Mouse (Mus musculus): ENCODE results near the gene Aqp8. TPM values are rescaled to one million over a fixed set of nuclear protein-coding genes. Genes with fewer than 3 reads are reported as not detected.

Gene Aqp8
- polyA plus RNA-seq (2017; shearing (Covaris generic)): not detected

DNA sequence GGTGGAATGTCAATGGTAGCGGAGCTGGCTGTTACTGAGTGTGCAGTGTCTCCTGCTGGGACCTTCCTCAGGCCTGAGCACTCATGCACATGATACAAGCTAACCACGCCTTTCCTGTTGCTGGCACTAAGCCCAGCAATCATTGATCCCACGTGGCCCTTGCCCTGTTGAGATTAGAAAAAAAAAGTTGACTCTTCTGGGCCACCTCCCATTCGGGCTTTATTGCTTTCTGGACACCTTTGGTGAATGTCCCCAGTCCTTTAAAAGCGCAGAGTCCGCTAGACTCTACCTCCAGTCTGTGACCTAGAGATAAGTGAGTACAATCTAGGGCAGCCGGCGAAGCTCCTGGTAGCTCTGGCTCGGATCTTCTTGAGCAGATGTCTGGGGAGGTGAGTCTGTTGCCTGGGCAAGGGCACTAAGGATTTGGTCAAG, at the start of gene Aqp8:
Gene Aqp8 (plus strand): TSS at position 222 of the 432 bp plus-strand sequence.
- no peak for ATAC-seq

DNA sequence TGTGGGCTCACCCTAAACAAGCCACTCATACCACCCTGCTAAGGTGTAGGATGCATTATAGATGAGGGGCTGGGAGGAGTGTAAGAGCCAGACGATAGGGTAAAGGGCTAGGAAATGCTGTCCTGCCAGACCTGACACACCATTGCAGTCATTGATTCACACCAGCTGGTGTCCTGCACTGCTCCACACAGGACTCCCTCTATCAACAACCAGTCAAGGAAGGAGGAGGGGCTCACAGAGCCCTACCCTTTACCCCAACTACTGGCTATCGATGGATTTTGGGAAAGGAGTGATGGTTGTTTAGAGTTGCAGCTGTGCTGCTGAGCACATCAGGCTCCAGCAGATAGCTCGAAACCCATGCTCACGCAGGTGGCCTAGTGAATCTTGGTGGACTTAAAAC, 45.3 kb upstream of the Aqp8 start:
- ATAC-seq: no peak

DNA sequence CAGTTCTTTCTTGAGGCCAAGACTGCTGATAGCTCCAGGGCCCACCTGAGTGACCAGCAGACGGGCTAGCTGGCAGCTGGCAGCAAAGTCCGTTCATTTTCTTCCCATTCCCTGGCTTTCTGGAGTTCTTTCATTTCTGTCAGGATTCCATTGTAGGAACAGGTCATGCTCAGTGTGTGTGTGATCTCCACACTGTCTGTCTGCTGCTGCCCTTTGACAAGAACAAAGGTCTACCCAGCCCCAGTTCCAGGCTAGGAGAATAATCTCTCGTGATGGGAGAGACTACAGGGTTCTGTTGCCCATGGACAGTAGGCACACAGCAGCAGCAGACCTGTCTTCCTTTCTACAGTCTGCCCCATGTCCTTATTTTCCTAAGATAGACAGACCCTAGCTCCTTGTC, 44.4 kb upstream of the Aqp8 start:
- no peak for ATAC-seq

DNA sequence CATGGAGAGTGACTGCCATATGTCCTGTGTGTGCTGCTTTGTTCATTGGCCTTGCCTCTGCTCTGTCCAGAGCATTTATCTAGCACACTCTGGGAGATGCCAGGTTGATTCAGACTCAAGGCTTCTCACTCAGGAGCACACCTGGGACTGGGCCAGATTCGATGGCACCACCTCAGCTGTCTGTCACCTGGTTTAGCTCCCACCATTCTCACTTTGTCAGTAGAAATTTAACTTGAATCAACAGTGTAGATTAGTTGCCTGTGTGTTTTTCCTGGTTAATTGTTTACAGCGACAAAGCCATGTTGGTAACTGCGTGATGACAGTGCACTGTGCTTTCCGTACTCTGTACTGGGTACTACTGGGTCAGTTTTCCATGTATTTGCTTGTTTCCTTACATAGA, 42.1 kb upstream of the Aqp8 start:
- no peak for ATAC-seq

DNA sequence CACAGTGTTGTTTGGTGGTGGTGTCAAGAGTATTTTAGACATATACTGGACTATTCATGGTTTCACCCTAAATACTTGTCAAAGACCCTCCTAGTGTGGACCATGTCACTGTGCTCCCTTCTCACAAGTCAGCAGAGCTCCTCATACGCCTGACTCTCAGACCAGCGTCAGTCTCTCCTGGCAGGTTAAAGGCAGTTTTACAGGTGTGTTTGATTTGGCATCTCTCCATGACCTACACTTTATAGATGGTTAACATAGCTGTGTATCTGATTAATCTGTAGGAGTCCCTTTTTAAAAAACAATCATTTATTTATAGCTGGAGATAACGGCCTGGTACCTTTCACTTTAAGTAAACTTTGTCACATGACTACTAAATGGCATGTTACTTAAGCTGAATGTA, 40.1 kb upstream of the Aqp8 start:
- no peak for ATAC-seq

DNA sequence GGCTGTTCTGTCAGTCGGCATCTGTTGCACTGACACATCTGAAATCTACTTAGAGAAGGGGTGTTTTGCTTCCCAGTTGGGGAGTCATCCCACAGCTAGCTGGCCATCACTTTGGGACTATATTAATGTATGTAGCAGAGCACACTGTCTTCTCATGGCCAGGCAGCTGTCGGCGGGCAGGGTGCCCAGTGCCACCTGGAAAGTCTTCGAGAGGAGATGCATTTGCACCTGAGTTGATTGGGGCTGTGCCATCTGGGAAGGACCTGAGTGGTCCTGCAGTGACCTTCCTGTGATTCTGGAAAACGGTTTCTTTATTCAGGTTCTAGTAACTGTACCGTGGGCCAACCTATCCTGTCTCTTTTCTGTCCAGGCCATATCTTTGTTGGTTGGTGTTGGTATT, 37.8 kb upstream of the Aqp8 start:
- no peak for ATAC-seq

DNA sequence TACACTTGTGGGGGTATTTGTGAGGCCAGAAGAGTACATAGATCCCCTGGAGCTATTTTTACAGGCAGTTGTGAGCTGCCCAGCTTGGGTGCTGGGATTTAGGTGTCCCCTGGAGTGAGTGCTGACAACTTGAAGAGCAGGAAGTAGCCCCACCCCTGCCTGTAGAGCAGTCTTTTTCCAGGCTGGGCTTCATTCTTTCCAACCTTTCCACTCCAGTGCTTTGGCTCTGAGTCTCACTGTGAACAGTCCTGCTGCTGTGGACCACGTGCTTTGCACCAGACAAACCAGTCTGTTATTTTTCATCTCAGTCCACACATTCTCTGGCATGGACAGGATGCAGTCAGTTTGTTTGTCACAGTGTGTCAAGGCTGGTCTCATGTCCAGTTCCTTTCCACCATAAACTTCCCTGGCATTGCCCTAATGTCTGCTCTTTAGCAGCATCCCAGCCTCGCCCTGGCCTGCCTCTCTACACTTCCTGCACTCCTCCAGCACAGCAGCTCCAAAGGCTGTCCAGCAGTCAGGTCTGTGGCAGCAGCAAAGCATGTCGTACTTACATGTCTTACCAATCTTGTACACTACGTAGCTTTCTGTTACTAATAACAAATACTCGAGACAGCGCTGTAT, 36.8 kb upstream of the Aqp8 start:
- no peak for ATAC-seq

DNA sequence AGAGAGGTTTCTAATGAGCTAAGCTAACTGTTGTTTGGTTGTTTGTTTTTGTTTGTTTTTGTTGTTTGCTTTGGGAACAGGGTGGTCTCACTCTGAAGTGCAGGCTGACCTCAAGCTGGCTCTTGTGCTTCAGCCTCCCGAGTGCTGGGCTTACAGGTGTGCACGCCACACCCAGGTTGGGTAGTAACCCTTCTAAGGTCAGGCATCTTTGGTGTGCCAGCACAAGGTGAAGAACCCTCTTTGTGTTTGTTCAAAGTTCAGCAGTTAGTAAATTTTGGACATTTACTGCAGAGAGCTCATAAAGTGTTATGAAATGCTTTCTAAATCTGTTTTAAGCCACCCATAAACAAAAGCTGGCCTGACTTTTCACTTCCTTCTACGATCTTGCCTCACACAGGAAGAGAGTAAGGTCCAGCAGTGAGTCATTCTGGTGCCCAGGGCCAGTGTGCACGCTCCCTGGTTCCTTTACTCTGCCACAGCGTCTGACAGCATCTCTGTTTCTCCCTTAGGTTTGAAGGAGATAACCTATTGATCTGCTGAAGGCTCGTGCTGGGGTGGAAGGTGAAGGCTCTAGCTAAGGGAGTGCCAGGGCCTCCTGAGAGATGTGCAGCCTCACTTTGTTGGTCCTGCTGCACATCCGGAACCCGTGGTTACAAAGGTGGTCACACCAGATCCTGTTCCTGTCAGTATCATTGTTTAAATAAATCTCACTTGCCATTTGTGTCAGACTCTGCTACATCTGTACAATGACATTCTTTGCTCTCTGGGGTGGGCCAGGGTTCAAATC, 32.3 kb upstream of the Aqp8 start:
- no peak for ATAC-seq

DNA sequence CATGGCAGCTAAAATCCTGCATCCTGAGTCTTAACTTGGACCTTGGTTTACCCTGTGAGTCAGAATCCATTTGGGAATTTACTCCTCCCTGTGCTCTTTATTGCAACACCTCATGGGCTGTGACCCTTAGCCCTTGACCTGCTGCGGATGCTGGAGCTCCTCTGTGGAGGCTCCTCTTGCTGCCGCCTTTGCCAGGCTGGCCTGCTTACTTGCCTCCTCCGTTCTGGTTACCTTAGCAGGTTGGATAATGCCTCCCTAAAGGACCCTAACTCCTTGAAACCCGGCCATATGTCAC, 31.7 kb upstream of the Aqp8 start:
- ATAC-seq: no peak

DNA sequence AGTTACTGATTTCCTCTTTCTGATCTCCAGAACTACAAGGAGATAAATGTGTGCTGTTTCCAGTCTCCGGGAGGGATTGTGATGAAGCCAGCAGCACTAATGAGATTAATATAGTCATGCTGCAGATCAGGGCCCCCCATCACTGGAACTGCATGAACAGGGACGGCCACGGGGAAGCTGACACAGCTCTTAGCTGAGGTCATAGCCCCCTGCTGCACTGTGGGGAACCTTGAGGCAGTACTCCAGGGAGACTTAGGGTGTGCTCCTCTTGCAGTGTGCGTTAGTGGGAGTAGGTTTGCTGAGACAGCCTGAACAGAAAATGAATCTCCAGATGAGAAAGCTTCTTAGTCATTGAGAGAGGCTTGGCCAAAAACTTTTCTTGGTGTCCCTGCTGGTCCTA, 30.9 kb upstream of the Aqp8 start:
- no peak for ATAC-seq

DNA sequence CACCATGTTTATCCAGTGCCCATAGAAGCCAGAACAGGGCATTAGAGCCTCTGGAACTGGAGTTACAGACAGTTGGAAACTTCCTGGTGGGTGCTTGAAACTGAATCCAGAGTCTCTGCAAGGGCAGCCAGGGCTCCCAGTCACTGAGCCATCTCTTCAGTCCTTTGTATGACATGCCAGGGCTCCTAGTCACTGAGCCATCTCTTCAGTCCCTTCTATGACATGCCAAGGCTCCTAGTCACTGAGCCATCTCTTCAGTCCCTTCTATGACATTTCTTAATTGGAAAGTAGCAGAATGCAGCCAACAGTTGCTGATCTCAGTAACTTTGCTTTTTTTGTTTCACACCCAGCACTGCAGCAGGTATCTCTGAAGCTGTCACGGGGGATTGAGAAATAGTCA, 20.0 kb upstream of the Aqp8 start:
- no peak for ATAC-seq

DNA sequence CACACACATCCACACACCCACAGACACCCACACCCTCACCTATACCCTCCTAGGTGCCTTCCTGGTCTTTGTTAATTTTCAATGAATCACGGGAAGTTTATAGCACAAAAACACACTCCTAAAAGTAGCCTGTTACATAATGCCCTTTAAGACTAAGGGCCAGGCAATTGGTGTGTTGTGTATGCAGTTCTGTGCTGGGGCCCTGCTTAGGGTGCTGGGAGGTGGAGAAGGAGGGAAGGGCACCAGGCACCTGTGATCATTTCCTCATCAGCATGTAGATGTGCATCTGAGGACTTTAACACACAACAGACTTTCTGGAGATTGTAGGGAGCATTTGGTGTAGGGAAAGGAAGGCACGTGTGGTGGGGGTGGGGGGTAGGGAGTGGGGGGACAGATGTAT, 13.3 kb upstream of the Aqp8 start:
- no peak for ATAC-seq

DNA sequence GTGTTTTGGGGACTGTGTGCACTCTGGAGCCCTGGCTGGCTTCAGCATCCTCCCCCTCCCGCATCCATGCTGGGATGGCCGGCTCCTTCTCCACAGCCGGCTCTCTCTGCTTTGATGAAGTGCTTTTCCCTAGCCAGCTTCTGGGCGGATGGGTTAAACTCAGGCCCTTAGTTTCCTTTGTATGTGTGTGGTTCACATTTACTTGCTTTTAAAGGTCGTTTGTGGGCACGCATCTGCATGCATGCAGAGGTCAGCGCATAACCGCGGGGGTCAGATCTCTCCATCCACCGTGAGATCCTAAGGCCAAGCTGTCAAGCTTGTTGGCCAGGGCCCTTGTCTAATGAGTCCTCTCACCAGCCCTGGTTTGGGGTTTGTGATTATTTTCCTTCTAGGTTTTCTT, 12.4 kb upstream of the Aqp8 start:
- ATAC-seq: no peak

DNA sequence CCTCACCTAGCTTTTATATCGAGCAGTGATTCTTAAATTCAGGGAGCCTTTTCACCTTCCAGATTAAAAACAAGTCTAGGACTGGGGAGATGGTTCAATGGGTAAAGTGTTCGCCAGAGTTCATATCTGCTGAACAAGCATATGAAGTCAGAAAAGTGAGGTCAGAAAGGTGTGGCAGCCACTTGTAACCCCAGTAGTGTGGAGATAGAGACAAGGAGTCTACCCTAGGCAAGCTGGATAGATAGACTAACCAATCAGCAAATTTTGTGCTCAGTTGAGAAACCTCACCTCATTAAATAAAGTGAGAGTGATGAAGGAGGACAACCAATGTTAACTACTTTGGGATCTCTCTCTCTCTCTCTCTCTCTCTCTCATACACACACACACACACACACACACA, 11.6 kb upstream of the Aqp8 start:
- no peak for ATAC-seq

DNA sequence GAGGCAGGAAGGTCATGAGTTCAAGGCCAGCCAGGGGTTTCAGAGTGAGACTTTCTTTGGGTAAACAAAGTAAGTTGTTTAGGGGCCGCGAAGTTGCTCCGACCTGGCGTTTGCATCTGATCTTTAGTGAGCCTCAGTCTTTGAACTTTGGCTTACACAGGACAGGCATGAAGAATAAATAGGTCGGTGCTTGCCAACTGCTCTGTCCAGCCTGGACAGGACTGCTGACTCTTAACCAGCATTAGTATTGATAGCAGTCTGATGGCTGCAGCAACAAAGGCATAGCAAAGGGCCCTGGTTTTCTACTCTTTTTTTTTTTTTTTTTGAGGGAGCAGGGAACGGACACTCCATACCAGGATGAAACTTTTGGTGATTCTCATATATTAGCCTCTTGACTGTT, 9.5 kb upstream of the Aqp8 start:
- no peak for ATAC-seq

DNA sequence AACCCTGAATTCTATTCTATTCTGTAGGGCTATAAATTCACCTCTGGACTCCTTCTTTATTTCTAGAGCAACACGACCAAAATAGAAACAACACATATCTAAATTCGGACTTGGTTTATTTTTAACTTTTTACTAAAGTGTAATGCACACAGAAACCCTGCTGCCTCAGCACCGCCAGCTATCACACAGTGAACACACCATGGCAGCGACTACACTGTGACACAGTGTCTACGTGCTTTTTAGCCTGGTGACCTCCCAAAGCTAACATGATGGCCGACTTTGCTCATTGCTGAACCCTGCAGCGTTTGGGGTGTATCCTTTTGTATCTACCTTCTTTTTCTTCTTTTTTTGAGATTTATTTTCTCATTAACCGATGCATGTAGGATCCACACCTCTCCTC, 9.0 kb upstream of the Aqp8 start:
- no peak for ATAC-seq

DNA sequence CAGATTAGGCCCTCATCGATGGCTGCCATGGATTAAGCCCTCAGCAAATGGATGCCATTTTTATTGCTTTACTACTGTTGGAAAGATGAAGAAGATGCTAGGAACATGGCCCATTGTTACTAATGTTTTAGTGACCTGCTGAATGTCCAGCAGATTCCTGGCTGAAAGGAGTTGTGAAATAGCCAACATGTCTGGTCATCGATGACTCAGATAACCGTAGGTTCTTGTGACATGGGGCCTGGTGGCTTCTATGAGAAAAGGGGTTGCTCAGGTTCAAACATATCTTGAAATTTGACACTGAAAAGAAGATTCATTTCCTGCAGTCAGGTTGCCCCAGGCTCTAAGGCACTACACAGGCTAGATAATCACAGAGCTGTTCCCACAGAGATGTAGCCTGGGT, 7.0 kb upstream of the Aqp8 start:
- no peak for ATAC-seq

DNA sequence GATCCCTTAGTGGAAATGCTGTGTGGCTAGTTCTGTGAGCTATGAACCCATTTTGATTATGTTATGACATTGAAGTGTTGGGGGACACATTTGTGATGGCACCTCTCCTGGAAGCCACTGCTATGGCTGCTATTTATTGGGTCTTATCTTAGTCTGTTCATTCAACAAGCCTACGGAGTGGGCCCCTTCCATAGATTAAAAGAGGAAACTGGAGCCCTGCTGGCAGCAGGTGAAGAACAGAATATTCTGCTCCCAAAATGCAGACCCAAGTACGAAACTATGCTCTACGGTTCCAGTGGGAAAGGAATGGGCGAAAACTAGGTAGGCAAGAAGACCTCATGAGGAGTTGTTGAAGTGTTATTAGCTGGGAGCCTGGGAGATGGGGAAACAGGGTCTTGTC, 3.8 kb upstream of the Aqp8 start:
- ATAC-seq: no peak

DNA sequence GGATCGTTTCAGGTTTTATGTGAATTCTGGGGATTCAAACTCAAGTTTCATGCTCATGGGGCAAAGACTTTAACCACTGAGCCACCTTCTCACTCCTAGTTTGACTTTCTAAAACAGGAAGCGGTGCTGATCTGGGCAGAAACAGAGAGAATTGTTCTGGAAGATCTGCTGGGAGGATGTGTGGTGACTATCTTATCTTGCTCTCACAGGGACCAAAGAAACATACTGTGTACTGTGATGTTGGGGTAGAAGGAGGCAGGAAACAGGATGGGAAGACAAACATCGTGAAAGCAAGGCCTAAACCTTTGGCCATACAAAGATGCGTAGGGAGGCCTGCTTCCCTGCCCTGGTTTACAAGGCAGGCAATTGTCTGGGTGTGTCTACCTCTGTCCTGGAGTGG, 2.8 kb upstream of the Aqp8 start:
- no peak for ATAC-seq

DNA sequence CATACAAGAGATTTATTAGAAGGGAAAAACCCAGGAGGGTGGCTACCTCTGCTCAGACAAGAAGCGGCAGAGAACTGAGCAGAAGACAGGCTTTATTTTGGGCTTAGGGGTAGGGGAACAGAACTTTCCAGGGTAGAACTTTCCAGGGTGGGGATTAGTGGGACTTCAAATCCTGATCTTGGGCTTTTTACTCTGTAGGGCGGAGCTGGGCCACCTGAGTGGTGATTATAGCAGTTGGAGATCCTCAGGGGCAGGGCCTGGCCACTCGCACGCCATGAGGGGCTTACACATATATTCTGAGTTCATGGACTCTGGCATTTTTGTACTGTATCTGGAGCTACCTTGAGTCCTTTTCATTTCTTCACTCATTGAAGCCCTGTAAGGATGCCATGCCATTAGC, 775 bp upstream of the Aqp8 start:
- ATAC-seq: no peak

DNA sequence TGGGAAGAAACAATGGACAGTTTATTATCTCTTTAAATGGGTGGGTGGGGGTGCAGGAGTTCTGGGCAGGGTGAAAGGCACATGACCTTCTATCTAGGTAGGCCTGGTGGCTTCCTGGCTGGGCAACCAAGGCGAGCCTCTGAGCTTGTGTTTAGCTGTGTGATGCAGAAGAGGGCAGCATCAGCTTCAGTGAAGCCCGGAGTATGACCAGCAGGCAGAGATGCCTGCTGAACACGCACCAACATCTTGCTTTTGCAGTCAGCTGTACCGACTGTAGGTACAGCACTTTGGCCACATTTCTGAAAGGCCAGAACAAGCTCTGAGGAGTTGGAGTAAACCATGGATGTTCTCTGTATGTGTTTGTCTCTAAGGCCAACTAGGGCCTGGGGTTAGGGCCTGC, 1.5 kb downstream of the Aqp8 start:
- no peak for ATAC-seq

DNA sequence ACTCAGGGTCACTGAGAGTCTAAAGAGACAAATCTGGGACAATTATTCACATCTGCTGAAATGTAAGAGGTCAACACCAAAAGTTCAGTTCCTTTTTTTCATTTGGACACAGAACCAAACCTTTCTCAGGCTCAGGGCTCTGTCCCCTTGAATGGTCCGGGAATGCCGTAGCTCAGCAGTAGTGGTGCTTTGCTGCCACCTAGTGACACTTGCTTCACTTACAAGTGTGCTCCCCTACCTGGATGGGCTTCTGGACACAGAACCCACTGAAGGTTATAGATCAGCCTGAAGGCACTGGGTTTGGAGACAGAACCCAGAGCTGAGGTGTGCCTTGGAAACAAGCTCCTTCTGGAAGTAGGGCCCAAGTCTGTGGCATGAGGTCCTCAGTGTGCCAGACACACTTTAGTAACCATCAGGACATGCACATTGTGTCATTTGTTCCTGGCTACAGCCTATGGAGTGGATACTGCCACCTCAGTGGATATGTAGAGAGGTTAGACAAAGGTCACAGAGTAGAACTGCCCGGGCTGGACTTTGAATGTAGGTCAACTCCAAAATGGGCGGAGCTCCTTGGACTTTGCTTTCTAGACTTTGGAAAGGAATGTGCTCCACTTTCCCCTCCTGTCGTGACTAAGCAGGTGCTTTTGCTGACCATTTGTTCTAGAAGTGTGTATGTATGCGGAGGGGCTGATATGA, 3.7 kb downstream of the Aqp8 start:
- ATAC-seq: peak; percentile 56

DNA sequence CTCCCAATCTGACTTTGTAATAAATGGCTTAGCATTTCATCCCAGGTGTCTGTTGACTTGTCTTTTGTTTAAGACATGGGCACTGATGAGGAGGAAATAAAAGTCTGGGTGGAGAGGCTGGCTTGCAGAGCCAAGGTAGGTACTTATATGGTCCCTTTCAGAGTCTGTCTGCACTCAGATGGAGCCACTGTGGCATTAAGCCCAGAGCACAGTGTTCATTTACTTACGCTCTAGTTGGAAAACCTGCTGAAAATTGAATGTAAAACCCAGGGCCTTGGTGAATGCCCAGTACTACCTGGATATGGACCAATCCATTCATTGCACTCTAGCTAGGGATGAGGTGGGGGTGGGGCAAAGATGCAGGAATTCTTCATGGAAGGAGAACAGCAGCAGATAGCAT, 5.9 kb downstream of the Aqp8 start:
- ATAC-seq: no peak

DNA sequence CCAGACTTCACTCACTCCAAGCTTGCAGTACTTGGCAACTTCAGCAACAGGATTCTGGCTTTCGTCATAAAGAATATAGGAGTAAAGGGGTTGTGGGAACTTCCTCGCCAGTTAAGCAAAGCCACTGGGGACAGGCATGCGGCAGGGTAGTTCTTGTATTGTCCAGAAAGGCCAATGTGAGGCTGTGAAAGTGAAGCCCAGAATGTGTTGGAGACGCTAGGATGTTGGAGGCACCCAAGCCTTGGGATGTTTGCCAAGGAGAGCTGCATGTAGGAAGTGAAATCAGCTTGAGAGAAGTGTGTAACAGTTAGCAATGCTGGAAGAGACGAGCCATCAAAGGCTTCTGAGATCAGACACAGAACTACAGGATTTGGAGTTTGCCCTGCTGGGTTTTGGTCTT, 25.6 kb downstream of the Aqp8 start:
- no peak for ATAC-seq
